Mouse (Mus musculus) embryonic facial prominence, embryonic 15.5 days (tissue): ENCODE results near the gene Krt6a. TPM values are rescaled to one million over a fixed set of nuclear protein-coding genes. Genes with fewer than 3 reads are reported as not detected.
"Not testable (repeated sequence)": the region's sequence is repeated elsewhere in the genome, so short reads cannot be mapped to it uniquely, and the experiment has no call there.

Experiments
- ATAC-seq: fragments of 200-750 bp; cut with Nextera tagmentation; 2 replicates; pipeline ENCODE4 v1.8.0; 2017; ENCODE audit warnings: low read depth, moderate TSS enrichment; ENCODE audit not compliant: insufficient number of reproducible peaks, low FRiP score, low TSS enrichment
- H3K27ac ChIP-seq: fragments of 300-500 bp; sonication (generic); replicated peaks from 2 replicates; pipeline ENCODE4 v1.5.1; 2015; ENCODE audit warnings: mild to moderate bottlenecking, inconsistent platforms
- H3K27me3 ChIP-seq: fragments of 300-500 bp; sonication (generic); 2 replicates; pipeline ENCODE4 v1.6.1; 2015; ENCODE audit warnings: inconsistent platforms
- H3K36me3 ChIP-seq: fragments of 300-500 bp; sonication (generic); 2 replicates; pipeline ENCODE4 v1.6.1; 2015; ENCODE audit warnings: mild to moderate bottlenecking, inconsistent platforms
- H3K4me1 ChIP-seq: fragments of 300-500 bp; sonication (generic); 2 replicates; pipeline ENCODE4 v1.6.1; 2015; ENCODE audit warnings: inconsistent platforms
- H3K4me2 ChIP-seq: fragments of 300-500 bp; sonication (generic); replicated peaks from 2 replicates; pipeline ENCODE4 v1.6.1; 2015; ENCODE audit warnings: mild to moderate bottlenecking, inconsistent platforms
- H3K4me3 ChIP-seq: fragments of 300-500 bp; sonication (generic); replicated peaks from 2 replicates; pipeline ENCODE4 v1.5.1; 2015; ENCODE audit warnings: mild to moderate bottlenecking, inconsistent platforms
- H3K9ac ChIP-seq: fragments of 300-500 bp; sonication (generic); 2 replicates; pipeline ENCODE4 v1.6.1; 2015; ENCODE audit warnings: inconsistent platforms
- H3K9me3 ChIP-seq: fragments of 300-500 bp; sonication (generic); replicated peaks from 2 replicates; pipeline ENCODE4 v1.6.1; 2016; ENCODE audit warnings: inconsistent platforms
- WGBS: fragments of 180-500 bp; shearing (Covaris S2); methylation state at CpG from one replicate; pipeline ENCODE4 v1.1.7; 2015; 5-methylcytosine and 5-hydroxymethylcytosine counted together
- polyA plus RNA-seq: library from polyadenylated mRNA; unstranded; fragments of >200 nt; fragmentation: Nextera tagmentation; extraction: Ambion mirVana; gene quantifications from 2 replicates; pipeline ENCODE4 v1.2.1, GENCODE M21; 2015

Gene Krt6a
- polyA plus RNA-seq, 1 experiment from 2014 or later: 310 TPM

DNA sequence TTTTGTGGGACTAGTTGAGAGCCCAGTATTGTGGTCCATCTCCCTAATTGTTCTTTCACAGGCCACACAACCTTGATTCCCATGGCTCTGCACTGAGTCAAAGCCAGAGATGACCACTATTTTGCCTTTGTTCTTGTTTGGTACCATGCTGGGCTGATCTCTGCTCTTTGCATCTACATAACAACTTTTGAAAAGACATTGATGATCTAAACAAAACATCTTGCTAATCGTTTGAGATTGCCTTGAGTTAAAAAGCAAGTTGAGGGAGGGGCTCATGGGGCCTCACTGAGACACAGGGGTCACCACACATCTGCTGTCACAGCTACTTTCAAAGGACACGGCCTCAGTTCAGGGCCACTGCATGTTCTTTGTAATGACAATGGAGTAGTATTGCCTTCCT lies 8.3 kb upstream of the Krt6a start:
- Histone ChIP-seq H3K4me2 (no peak overlapping the region), H3K27ac (no peak overlapping the region), H3K27me3 (no peaks in the 10 kb centered on the region), H3K36me3 (no peaks in the 10 kb centered on the region), H3K9ac (no peak overlapping the region), H3K4me1 (0 out of 2 replicates have a peak, but pooled peaks cover under 1% of the 10 kb centered on the region), H3K9me3 (no peaks in the 10 kb centered on the region), H3K4me3 (no peak overlapping the region)
- no peak for ATAC-seq
- 51% methylated on average over 2 of the region's 2 CpGs for WGBS

DNA sequence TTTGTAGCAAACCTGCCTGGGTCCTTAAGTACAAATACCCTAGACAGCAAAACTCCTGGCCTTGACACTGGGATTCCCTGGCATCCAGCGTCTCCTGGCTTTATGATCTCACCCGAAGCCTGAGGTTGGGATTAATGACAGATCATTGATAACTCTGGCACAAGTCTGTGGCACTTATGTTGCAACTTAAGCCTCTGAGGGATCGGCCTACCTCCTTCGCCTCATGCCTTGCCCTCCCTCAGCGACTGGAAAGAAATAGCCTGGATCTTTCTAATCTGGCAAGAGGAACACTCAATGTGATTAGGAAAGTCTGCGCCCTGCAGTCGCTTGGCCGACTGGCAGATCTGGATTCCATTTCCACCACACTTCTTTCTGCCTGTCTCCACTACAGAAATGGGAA lies 5.8 kb upstream of the Krt6a start:
- no peak overlapping the region for H3K4me3 ChIP-seq
- H3K4me1 ChIP-seq: 0 out of 2 replicates have a peak, but pooled peaks cover 4% of the 10 kb centered on the region
- 38% methylated on average over 8 of the region's 8 CpGs for WGBS
- no peaks in the 10 kb centered on the region for H3K9me3 ChIP-seq
- no peaks in the 10 kb centered on the region for H3K27me3 ChIP-seq
- H3K4me2 ChIP-seq: no peak overlapping the region
- H3K36me3 ChIP-seq: no peaks in the 10 kb centered on the region
- no peak overlapping the region for H3K27ac ChIP-seq
- no peak overlapping the region for H3K9ac ChIP-seq
- ATAC-seq: no peak

DNA sequence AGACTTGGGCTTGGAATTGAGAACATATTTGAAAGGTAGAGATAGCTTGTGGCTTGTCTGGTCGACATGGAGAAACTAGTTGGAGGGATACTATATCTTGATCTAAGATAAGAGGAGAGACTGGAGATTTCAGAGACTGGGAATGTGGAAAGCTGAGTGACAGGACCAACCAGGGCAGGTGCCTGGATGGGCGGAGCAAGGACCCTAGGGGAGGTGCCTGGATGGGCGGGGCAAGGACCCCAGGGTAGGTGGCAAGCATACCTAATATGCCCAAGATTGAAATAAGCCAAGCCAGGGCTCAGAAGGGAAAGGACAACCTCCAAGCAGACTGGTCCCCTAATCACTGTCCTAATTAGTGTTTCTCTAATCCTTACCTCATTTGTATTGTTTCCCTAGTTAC lies 5.1 kb upstream of the Krt6a start:
- WGBS: 61% methylated on average over 3 of the region's 3 CpGs
- no peaks in the 10 kb centered on the region for H3K36me3 ChIP-seq
- no peak overlapping the region for H3K4me2 ChIP-seq
- no peak overlapping the region for H3K4me3 ChIP-seq
- 0 out of 2 replicates have a peak, but pooled peaks cover 4% of the 10 kb centered on the region for H3K4me1 ChIP-seq
- H3K9ac ChIP-seq: no peak overlapping the region
- H3K9me3 ChIP-seq: no peaks in the 10 kb centered on the region
- no peak for ATAC-seq
- H3K27ac ChIP-seq: no peak overlapping the region
- H3K27me3 ChIP-seq: no peaks in the 10 kb centered on the region

DNA sequence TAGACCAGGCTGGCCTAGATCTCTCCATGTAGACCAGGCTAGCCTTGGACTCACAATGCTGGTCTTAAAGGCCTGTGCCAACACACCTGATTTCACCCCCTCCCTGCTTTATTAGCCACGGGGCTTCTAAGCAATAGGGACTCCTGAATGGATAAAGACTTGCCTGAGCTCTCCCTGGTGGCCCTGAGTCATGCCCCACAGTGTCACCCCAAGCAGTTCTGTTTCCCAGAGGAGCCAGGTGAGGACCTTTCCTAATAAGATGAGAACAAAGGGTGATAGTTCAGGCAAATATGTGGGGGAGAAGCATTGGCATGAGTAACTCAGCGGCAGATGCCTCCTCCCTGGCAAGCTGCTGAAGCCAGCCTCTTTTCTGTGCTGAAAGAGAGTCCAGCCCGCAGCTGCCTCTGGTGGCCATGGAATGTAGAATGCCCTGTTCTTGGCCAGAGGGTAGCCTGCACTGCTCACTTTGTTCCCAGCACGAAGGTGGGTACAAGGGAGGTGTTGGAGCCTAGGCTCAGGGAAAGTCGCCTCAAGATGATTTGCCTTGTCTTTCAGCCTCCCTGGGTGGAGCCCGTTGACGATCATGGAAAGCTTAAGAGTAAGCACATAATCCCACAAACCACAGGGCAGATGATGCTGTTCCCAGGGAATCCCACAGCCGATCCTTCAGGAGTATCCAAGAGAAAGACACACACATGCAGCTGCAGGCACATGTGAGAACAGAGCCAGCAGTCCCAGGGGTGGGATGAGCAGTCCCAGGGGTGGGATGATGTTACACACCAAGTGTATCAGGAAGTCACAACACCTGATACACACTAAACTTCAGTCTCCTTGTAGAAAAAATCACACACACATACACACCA lies 3.5 kb upstream of the Krt6a start:
- Histone ChIP-seq H3K4me3 (no peak overlapping the region), H3K27ac (0 out of 2 replicates have a peak overlapping the region, but pooled peaks have one; percentile 19), H3K36me3 (no peaks in the 10 kb centered on the region), H3K4me2 (no peak overlapping the region), H3K27me3 (no peaks in the 10 kb centered on the region), H3K9me3 (no peaks in the 10 kb centered on the region), H3K9ac (no peak overlapping the region), H3K4me1 (0 out of 2 replicates have a peak, but pooled peaks cover 4% of the 10 kb centered on the region)
- WGBS: 59% methylated on average over 8 of the region's 8 CpGs
- peak; percentile 69 for ATAC-seq

DNA sequence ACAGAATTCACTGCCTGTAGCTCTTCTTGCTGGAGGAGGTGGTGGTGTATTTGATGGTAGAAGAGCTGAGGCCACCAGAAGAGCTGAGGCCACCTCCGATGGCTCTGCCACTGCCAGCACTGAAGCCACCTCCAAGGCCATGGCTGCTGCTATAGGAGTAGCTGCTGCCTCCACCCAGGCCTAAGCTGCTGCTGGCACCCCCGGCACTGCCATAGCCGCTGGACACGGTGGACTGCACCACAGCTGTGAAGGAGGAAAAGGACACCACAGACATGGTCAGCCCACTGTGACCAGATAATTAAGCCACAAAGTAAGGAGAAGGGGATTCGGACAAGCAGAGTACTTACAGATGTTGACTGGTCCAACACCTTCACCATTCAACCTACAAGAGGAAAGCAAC lies 3.6 kb downstream of the Krt6a start:
- not testable (repeated sequence) for ATAC-seq, H3K27me3 ChIP-seq, H3K9me3 ChIP-seq, H3K4me3 ChIP-seq, H3K9ac ChIP-seq, H3K4me2 ChIP-seq, H3K4me1 ChIP-seq, H3K36me3 ChIP-seq, H3K27ac ChIP-seq
- WGBS: 87% methylated on average over 5 of the region's 5 CpGs

DNA sequence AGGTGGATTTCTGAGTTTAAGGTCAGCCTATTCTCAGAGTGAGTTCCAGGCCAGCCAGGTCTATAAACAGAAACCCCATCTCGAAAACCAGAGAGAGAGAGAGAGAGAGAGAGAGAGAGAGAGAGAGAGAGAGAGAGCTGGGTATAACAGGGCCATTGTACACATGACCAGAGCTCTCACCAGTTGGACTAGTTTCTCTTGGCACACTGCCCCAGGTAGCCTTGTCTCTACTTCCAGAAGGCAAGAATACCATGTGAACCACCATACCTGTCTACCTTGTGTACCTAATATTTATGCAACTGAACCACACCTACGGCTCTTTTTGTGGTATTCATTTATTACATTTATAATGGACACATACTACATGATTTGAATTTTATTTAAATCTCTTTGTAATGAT lies 5.9 kb downstream of the Krt6a start:
- H3K36me3 ChIP-seq: no peaks in the 10 kb centered on the region
- H3K4me1 ChIP-seq: no peaks in the 10 kb centered on the region
- H3K27ac ChIP-seq: no peak overlapping the region
- H3K27me3 ChIP-seq: no peaks in the 10 kb centered on the region
- no peak overlapping the region for H3K4me2 ChIP-seq
- H3K9me3 ChIP-seq: no peaks in the 10 kb centered on the region
- no peak for ATAC-seq
- H3K4me3 ChIP-seq: no peak overlapping the region
- no peak overlapping the region for H3K9ac ChIP-seq
- WGBS: 57% methylated on average over 2 of the region's 2 CpGs

DNA sequence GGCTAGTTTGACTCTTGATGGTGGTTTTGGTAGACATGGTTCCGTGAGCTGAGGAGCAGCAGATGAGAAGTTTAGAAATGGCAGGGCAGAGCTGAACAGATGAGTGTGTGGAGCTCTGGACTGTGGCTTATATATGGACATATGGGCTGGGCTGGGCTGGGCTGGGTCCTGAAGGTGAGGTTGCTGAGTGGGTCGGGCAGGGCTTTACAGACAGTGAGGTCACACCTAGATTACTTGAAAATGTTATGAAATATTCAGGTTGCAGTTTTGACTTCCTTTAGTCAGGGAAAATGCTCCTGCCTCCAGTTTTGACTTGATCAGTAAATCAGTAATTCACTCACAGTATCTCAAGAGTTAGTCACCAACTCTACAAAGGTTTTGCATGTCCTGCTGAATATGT lies 13.9 kb downstream of the Krt6a start, which contains the start of gene Krt6b:
Gene Krt6b (minus strand): TSS at position 101 of the 400 bp plus-strand sequence.
- Histone ChIP-seq H3K27me3 (no peaks in the 10 kb centered on the region), H3K9ac (no peak within 1 kb of the TSS), H3K27ac (no peak within 1 kb of the TSS), H3K4me2 (no peak within 1 kb of the TSS), H3K36me3 (no peaks in the 10 kb centered on the region), H3K4me1 (no peaks in the 10 kb centered on the region), H3K4me3 (no peak within 1 kb of the TSS), H3K9me3 (no peaks in the 10 kb centered on the region)
- 86% methylated on average over 2 of the region's 2 CpGs for WGBS
- ATAC-seq: no peak

DNA sequence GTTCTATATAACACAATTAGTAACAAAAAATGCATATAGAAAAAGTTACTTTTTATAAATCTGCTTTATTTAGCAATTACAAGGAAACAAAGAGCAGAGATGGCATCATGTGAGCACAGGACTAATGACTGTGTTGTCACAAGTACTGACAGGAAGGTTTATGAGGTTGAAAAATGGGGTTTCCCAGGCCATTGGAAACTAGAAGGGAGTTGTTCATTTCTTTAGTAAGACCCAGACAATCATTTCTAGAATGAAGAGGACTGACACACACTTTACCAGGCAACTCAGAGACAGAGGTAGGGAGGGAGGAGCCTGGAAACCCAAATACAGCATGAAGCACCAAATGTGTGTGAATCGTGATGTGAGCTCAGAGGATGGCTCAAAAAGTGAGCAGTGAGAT lies 18.1 kb downstream of the Krt6a start:
- Histone ChIP-seq H3K27ac (no peak overlapping the region), H3K27me3 (no peaks in the 10 kb centered on the region), H3K9me3 (no peaks in the 10 kb centered on the region), H3K9ac (no peak overlapping the region), H3K4me3 (no peak overlapping the region), H3K4me1 (no peaks in the 10 kb centered on the region), H3K36me3 (no peaks in the 10 kb centered on the region), H3K4me2 (no peak overlapping the region)
- WGBS: 81% methylated on average over 1 of the region's 1 CpGs
- no peak for ATAC-seq

DNA sequence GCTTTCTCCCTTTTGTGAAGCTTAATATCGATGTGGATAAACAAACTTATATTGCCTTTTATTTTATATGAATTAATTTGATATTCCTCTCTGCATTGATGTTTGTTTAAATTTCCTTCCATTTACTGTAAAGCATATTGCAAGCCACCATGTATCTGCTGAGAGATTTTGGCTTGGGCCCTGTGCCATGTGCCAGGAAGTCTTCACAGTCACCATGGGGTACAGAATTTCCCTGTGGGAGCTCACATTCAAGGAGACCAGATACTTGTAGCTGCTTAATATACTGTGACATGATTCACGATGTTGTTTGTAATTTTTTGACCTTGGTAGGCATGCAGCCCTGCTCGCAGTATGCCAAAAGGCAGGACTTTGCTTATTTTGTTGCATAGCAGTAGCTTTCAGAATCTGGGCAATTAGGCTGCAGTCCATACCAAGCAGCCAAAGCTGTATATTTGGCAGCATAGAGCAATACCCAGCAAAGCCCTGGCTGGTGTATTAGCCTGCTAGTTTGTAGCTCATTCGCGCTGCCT lies 41.3 kb downstream of the Krt6a start:
- H3K4me1 ChIP-seq: no peaks in the 10 kb centered on the region
- no peak overlapping the region for H3K27ac ChIP-seq
- WGBS: 88% methylated on average over 5 of the region's 5 CpGs
- H3K27me3 ChIP-seq: no peaks in the 10 kb centered on the region
- no peaks in the 10 kb centered on the region for H3K9me3 ChIP-seq
- no peaks in the 10 kb centered on the region for H3K36me3 ChIP-seq
- no peak for ATAC-seq
- H3K9ac ChIP-seq: no peak overlapping the region
- H3K4me2 ChIP-seq: no peak overlapping the region
- H3K4me3 ChIP-seq: no peak overlapping the region

DNA sequence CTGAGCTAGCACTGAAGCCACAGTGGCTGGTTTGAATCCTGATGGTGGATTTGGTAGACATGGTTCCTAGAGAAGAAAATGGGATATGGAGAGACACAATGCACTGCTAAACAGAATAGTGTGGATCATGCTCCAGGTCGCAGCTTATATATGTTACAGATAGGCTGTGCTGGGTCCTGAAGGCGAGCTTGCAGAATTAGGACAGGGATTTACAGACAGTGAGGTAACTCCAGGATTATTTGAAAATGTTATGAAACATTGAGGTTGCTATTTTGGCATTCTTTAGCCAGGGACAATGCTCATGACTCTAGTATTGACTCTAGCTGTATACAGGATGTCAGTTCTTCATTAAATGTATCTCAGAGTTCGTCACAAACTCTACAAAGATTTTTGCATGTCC lies 46.8 kb downstream of the Krt6a start, which contains the start of gene Gm5478:
Gene Gm5478 (minus strand): TSS at position 101 of the 400 bp plus-strand sequence.
- Histone ChIP-seq H3K4me3 (no peak within 1 kb of the TSS), H3K27me3 (no peaks in the 10 kb centered on the region), H3K27ac (no peak within 1 kb of the TSS), H3K4me1 (no peaks in the 10 kb centered on the region), H3K9me3 (no peaks in the 10 kb centered on the region), H3K9ac (no peak within 1 kb of the TSS), H3K36me3 (no peaks in the 10 kb centered on the region), H3K4me2 (no peak within 1 kb of the TSS)
- ATAC-seq: no peak
- 67% methylated on average over 3 of the region's 3 CpGs for WGBS
